Mouse (Mus musculus): ENCODE results near the gene Mettl24. TPM values are rescaled to one million over a fixed set of nuclear protein-coding genes. Genes with fewer than 3 reads are reported as not detected.
"Not testable (repeated sequence)": the region's sequence is repeated elsewhere in the genome, so short reads cannot be mapped to it uniquely, and the experiment has no call there.

Gene Mettl24
- polyA plus RNA-seq, 1 experiment = 0.34 TPM

GRCm38 (mm10) chr10:40758171-40759010, 75.3 kb downstream of the Mettl24 start:
- no peak overlapping the region for H3K4me3 ChIP-seq
- no peak overlapping the region for H3ac ChIP-seq (ENCODE audit: control insufficient read depth, insufficient read length)
- H3K79me2 ChIP-seq (ENCODE audit: control insufficient read depth, insufficient read depth) = no peaks in the 10 kb centered on the region
- H3K36me3 ChIP-seq (ENCODE audit: control insufficient read depth, insufficient read depth) = no peaks in the 10 kb centered on the region
- TF ChIP-seq MYOG (IDR thresholded peaks at IDR 0.05; ENCODE audit: control insufficient read depth in 1 of 3, insufficient read depth in 1 of 3, insufficient read length in 2 of 3, low read depth in 2 of 3) (no peak), TCF12 (IDR thresholded peaks at IDR 0.05; ENCODE audit: insufficient read depth, poor library complexity, severe bottlenecking) (no peak), USF1 (IDR thresholded peaks at IDR 0.05; ENCODE audit: low read depth) (no peak), POLR2A (IDR thresholded peaks at IDR 0.05; ENCODE audit: insufficient read length, low read depth) (no peak), MAX (IDR thresholded peaks at IDR 0.05; ENCODE audit: low read depth) (no peak), MYOD1 (IDR thresholded peaks at IDR 0.05; ENCODE audit: control insufficient read depth in 1 of 3, insufficient read length in 2 of 3, low read depth in 2 of 3) (no peak), CEBPB (IDR thresholded peaks at IDR 0.05; ENCODE audit: insufficient read depth, poor library complexity, severe bottlenecking) (no peak), POLR2AphosphoS2 (IDR thresholded peaks at IDR 0.05; ENCODE audit: insufficient read length, low read depth) (no peak), SRF (IDR thresholded peaks at IDR 0.05; ENCODE audit: control insufficient read depth, insufficient read length, low read depth) (no peak), REST (IDR thresholded peaks at IDR 0.05; ENCODE audit: insufficient read depth, insufficient read length) (no peak), TCF3 (IDR thresholded peaks at IDR 0.05; ENCODE audit: insufficient read length, low read depth) (no peak), E2F4 (IDR thresholded peaks at IDR 0.05; ENCODE audit: insufficient read depth) (no peak)
- H3K4me2 ChIP-seq (ENCODE audit: low read depth) = peak overlapping the region; percentile 70
- H3K27me3 ChIP-seq (ENCODE audit: control insufficient read depth, insufficient read depth, insufficient read length) = no peaks in the 10 kb centered on the region

- H3K4me2 ChIP-seq (ENCODE audit: low read depth); H3ac ChIP-seq (ENCODE audit: control insufficient read depth, insufficient read length); H3K4me3 ChIP-seq; H3K79me2 ChIP-seq (ENCODE audit: control insufficient read depth, insufficient read depth); H3K27me3 ChIP-seq (ENCODE audit: control insufficient read depth, insufficient read depth, insufficient read length); H3K36me3 ChIP-seq (ENCODE audit: control insufficient read depth, insufficient read depth): not testable (repeated sequence)
Observed at GRCm38 (mm10) chr10:40759391-40760194, 76.5 kb downstream of the Mettl24 start.

DNA sequence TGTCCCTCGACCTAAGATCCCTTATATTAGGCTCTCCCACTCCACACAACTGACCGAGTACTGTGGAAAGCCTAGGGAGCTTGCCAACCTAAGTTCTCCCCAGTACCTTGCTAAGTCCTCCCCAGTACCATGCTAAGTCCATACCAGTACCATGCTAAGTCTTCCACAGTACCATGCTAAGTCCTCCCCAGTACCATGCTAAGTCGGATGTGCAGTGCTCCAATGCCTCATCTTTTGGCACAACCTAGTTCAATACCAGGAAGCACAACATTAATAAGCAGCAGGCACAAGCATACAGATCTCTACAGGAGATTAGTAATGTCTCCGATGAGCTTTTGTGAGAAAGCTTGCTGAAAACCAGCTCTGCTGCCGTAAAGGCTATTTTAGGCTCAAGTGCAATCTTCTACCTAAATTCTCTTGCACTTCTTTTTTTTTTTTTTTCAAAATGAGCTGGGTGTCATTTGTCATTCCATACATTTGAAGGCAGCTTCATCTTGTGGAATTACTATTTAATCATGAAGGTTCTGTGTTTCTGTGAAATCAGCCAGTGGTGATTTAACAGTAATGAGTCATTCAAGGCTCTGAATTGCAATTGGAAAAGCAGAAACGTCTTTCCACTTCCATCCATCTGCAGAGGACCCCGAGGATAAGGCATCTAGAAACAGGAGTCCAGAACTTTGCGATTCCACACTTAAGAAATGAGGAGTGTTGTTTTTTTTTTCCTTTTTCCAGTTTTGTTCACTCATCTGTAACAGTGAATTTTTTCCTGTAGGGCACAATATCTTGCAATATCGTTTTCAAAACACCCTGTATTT, 77.3 kb downstream of the Mettl24 start:
- no peaks in the 10 kb centered on the region for H3K27me3 ChIP-seq (ENCODE audit: control insufficient read depth, insufficient read depth, insufficient read length)
- no peaks in the 10 kb centered on the region for H3K36me3 ChIP-seq (ENCODE audit: control insufficient read depth, insufficient read depth)
- no peak overlapping the region for H3K4me2 ChIP-seq (ENCODE audit: low read depth)

GRCm38 (mm10) chr10:40761010-40761752, 78.1 kb downstream of the Mettl24 start:
- H3K79me2 ChIP-seq (ENCODE audit: control insufficient read depth, insufficient read depth) = no peaks in the 10 kb centered on the region
- no peak for TF ChIP-seq TCF3 (IDR thresholded peaks at IDR 0.05; ENCODE audit: insufficient read length, low read depth)
- TF ChIP-seq SRF (IDR thresholded peaks at IDR 0.05; ENCODE audit: control insufficient read depth, insufficient read length, low read depth) = no peak
- no peak for TF ChIP-seq POLR2A (IDR thresholded peaks at IDR 0.05; ENCODE audit: insufficient read length, low read depth)
- TF ChIP-seq CEBPB (IDR thresholded peaks at IDR 0.05; ENCODE audit: insufficient read depth, poor library complexity, severe bottlenecking) = no peak
- TF ChIP-seq MAX (IDR thresholded peaks at IDR 0.05; ENCODE audit: low read depth) = no peak
- no peak for TF ChIP-seq MYOD1 (IDR thresholded peaks at IDR 0.05; ENCODE audit: control insufficient read depth in 1 of 3, insufficient read length in 2 of 3, low read depth in 2 of 3)
- TF ChIP-seq REST (IDR thresholded peaks at IDR 0.05; ENCODE audit: insufficient read depth, insufficient read length) = no peak
- TF ChIP-seq TCF12 (IDR thresholded peaks at IDR 0.05; ENCODE audit: insufficient read depth, poor library complexity, severe bottlenecking) = no peak
- no peak for TF ChIP-seq USF1 (IDR thresholded peaks at IDR 0.05; ENCODE audit: low read depth)
- no peak for TF ChIP-seq E2F4 (IDR thresholded peaks at IDR 0.05; ENCODE audit: insufficient read depth)
- H3K4me2 ChIP-seq (ENCODE audit: low read depth) = no peak overlapping the region
- H3K27me3 ChIP-seq (ENCODE audit: control insufficient read depth, insufficient read depth, insufficient read length) = no peaks in the 10 kb centered on the region
- no peak overlapping the region for H3ac ChIP-seq (ENCODE audit: control insufficient read depth, insufficient read length)
- no peak overlapping the region for H3K4me3 ChIP-seq
- no peaks in the 10 kb centered on the region for H3K36me3 ChIP-seq (ENCODE audit: control insufficient read depth, insufficient read depth)

More for the DNA sequence above, 77.3 kb downstream of the Mettl24 start:
- no peak overlapping the region for H3K4me3 ChIP-seq
- H3ac ChIP-seq (ENCODE audit: control insufficient read depth, insufficient read length) = no peak overlapping the region
- TF ChIP-seq MAX (IDR thresholded peaks at IDR 0.05; ENCODE audit: low read depth) (no peak), POLR2A (IDR thresholded peaks at IDR 0.05; ENCODE audit: insufficient read length, low read depth) (no peak), TCF12 (IDR thresholded peaks at IDR 0.05; ENCODE audit: insufficient read depth, poor library complexity, severe bottlenecking) (no peak), REST (IDR thresholded peaks at IDR 0.05; ENCODE audit: insufficient read depth, insufficient read length) (no peak), MYOD1 (IDR thresholded peaks at IDR 0.05; ENCODE audit: control insufficient read depth in 1 of 3, insufficient read length in 2 of 3, low read depth in 2 of 3) (no peak), CEBPB (IDR thresholded peaks at IDR 0.05; ENCODE audit: insufficient read depth, poor library complexity, severe bottlenecking) (no peak), POLR2AphosphoS2 (IDR thresholded peaks at IDR 0.05; ENCODE audit: insufficient read length, low read depth) (no peak), TCF3 (IDR thresholded peaks at IDR 0.05; ENCODE audit: insufficient read length, low read depth) (no peak), MYOG (IDR thresholded peaks at IDR 0.05; ENCODE audit: control insufficient read depth in 1 of 3, insufficient read depth in 1 of 3, insufficient read length in 2 of 3, low read depth in 2 of 3) (no peak), USF1 (IDR thresholded peaks at IDR 0.05; ENCODE audit: low read depth) (no peak), SRF (IDR thresholded peaks at IDR 0.05; ENCODE audit: control insufficient read depth, insufficient read length, low read depth) (no peak), E2F4 (IDR thresholded peaks at IDR 0.05; ENCODE audit: insufficient read depth) (no peak)
- H3K79me2 ChIP-seq (ENCODE audit: control insufficient read depth, insufficient read depth) = no peaks in the 10 kb centered on the region

All from myocyte (in vitro differentiated cells).